Mouse (Mus musculus) neural tube, embryonic 12.5 days (tissue): ENCODE measurements around the gene Rhbdd2. TPM values are rescaled to one million over a fixed set of nuclear protein-coding genes. Genes with fewer than 3 reads are reported as not detected.

ENCODE experiments used
- ATAC-seq: fragments of 200-750 bp; cut with Nextera tagmentation; 2 replicates; pipeline ENCODE4 v1.8.0; 2017; ENCODE audit warnings: low read depth, mild to moderate bottlenecking, moderate TSS enrichment, moderate library complexity; ENCODE audit not compliant: low FRiP score
- H3K27ac ChIP-seq: fragments of 300-500 bp; sonication (generic); 2 replicates; pipeline ENCODE4 v1.5.1; 2016
- H3K27me3 ChIP-seq: fragments of 300-500 bp; sonication (generic); replicated peaks from 2 replicates; pipeline ENCODE4 v1.6.1; 2016; ENCODE audit warnings: mild to moderate bottlenecking
- H3K36me3 ChIP-seq: fragments of 300-500 bp; sonication (generic); 2 replicates; pipeline ENCODE4 v1.6.1; 2016; ENCODE audit warnings: mild to moderate bottlenecking
- H3K4me1 ChIP-seq: fragments of 300-500 bp; sonication (generic); 2 replicates; pipeline ENCODE4 v1.6.1; 2016
- H3K4me2 ChIP-seq: fragments of 300-500 bp; sonication (generic); replicated peaks from 2 replicates; pipeline ENCODE4 v1.6.1; 2016; ENCODE audit warnings: mild to moderate bottlenecking
- H3K4me3 ChIP-seq: fragments of 300-500 bp; sonication (generic); 2 replicates; pipeline ENCODE4 v1.5.1; 2016
- H3K9ac ChIP-seq: fragments of 300-500 bp; sonication (generic); 2 replicates; pipeline ENCODE4 v1.6.1; 2016; ENCODE audit warnings: mild to moderate bottlenecking
- H3K9me3 ChIP-seq: fragments of 300-500 bp; sonication (generic); 2 replicates; pipeline ENCODE4 v1.6.1; 2016; ENCODE audit warnings: mild to moderate bottlenecking
- WGBS: fragments of 180-500 bp; shearing (Covaris S2); methylation state at CpG from one replicate; pipeline ENCODE4 v1.1.7; 2016; 5-methylcytosine and 5-hydroxymethylcytosine counted together
- polyA plus RNA-seq: library from polyadenylated mRNA; unstranded; fragments of >200 nt; fragmentation: Nextera tagmentation; extraction: Ambion mirVana; gene quantifications from 2 replicates; pipeline ENCODE4 v1.2.1, GENCODE M21; 2016

Rhbdd2 gene
- polyA plus RNA-seq, 1 experiment from 2014 or later, result 64.7 TPM

DNA sequence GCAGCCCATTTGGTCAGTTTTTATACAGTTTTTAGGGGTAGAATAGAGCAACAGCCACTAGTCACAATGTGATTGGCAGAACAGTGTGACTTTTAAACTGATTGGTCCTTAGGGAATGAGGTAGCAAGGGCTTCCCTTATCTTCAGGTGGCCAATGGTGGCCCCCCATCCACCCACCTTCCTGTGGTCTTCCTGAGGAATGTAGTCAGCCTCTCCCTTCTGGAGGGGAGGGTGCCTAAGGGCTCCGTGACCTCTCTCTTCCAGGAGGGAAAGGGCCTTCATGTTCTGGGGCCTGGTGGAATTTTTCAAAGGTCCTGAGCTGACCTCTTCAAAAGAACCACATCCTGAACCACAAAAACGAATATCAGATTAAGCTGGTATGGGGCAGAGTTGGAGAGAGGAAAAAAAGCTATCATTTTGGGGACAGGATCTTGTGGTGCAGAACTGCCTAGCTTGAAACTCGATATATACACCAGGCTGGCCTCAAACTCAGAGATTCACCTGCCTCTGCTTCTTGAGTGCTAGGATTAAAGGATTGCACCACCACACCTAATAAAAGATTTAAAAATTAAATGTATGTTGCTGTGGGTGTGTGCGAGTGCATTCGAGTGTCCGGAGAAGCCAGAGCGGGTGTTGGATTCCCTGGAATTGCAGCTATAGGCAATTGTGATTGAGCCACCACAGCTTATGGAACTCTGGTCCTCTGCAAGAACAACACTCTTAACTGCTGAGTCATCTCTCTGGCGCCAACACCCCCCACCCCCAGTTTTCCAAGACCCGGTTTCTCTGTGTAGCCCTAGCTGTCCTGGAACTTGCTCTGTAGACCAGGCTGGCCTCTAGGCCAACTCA lies 16.3 kb downstream of the Rhbdd2 start:
- Histone ChIP-seq H3K9me3 (no peaks in the 10 kb centered on the region), H3K27me3 (no peaks in the 10 kb centered on the region), H3K4me1 (no peaks in the 10 kb centered on the region), H3K36me3 (0 out of 2 replicates have a peak, but pooled peaks cover 2% of the 10 kb centered on the region), H3K4me2 (no peak overlapping the region), H3K9ac (no peak overlapping the region), H3K4me3 (no peak overlapping the region), H3K27ac (no peak overlapping the region)
- no peak for ATAC-seq
- WGBS, result 87% methylated on average over 9 of the region's 9 CpGs

DNA sequence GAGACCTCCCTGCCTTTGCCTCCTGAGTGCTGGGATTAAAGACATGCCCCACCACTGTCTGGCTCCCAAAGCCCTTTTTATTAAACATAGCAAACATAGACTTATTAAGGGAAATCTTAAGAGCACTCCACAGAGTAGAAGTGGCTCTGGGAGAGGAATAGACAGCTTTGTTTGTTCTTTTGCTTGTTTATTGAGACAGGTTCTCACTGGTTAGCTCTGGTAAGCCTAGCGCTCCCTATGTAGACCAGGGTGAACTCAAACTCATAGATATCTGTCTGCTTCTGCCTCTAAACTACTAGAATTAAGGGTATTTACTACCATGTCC lies 16.9 kb downstream of the Rhbdd2 start:
- no peak overlapping the region for H3K4me2 ChIP-seq
- no peaks in the 10 kb centered on the region for H3K9me3 ChIP-seq
- H3K27me3 ChIP-seq, result no peaks in the 10 kb centered on the region
- WGBS, result 96% methylated on average over 1 of the region's 1 CpGs
- no peak overlapping the region for H3K27ac ChIP-seq
- no peak overlapping the region for H3K4me3 ChIP-seq
- H3K4me1 ChIP-seq, result no peaks in the 10 kb centered on the region
- H3K9ac ChIP-seq, result no peak overlapping the region
- no peaks in the 10 kb centered on the region for H3K36me3 ChIP-seq
- no peak for ATAC-seq

DNA sequence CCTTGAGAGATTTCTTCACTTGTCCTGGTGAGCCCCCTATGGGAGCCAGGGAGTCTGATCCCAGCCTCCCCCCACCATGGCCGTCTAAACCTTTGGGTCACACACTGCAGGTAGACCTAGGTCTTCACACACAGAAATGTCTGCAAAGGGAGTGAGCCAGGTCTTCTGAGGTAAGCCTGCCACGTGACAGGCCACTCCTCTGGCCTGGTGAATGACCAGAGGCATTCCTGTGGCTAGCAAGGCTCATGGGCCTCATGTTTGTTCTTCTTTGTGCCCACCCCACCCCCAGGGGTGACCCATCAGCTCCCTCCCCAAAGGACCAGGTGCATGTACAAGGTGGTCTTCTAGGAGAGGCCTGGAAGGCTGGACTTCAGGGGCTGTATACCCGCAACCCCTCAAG lies 19.1 kb downstream of the Rhbdd2 start:
- no peak overlapping the region for H3K9ac ChIP-seq
- WGBS, result 78% methylated on average over 3 of the region's 3 CpGs
- H3K27me3 ChIP-seq, result no peaks in the 10 kb centered on the region
- no peaks in the 10 kb centered on the region for H3K36me3 ChIP-seq
- no peaks in the 10 kb centered on the region for H3K9me3 ChIP-seq
- H3K4me3 ChIP-seq, result no peak overlapping the region
- no peaks in the 10 kb centered on the region for H3K4me1 ChIP-seq
- ATAC-seq, result no peak
- H3K4me2 ChIP-seq, result no peak overlapping the region
- no peak overlapping the region for H3K27ac ChIP-seq

DNA sequence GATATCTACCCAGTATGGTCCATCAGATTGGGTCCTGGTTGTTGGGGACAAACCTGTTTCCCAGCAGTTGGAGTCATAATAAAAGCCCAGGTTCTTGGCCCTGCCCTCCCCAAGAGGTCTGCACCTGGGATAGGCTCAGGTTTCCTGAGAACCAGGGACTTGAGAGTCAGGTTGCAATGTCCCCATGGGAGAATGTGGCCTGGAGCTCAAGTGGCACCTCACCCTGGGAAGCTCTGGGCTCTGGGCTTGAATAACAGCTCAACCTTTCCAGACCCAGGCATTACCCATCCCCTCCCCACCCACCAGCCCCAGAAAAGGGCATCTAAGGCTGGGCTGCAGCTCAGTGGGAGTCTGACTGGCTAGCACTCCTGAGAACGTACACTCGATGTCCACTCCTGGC lies 20.8 kb downstream of the Rhbdd2 start:
- no peak for ATAC-seq
- H3K36me3 ChIP-seq, result no peaks in the 10 kb centered on the region
- no peak overlapping the region for H3K27ac ChIP-seq
- WGBS, result 62% methylated on average over 2 of the region's 2 CpGs
- no peak overlapping the region for H3K4me3 ChIP-seq
- no peak overlapping the region for H3K4me2 ChIP-seq
- no peaks in the 10 kb centered on the region for H3K4me1 ChIP-seq
- H3K9me3 ChIP-seq, result no peaks in the 10 kb centered on the region
- no peak overlapping the region for H3K9ac ChIP-seq
- no peaks in the 10 kb centered on the region for H3K27me3 ChIP-seq

DNA sequence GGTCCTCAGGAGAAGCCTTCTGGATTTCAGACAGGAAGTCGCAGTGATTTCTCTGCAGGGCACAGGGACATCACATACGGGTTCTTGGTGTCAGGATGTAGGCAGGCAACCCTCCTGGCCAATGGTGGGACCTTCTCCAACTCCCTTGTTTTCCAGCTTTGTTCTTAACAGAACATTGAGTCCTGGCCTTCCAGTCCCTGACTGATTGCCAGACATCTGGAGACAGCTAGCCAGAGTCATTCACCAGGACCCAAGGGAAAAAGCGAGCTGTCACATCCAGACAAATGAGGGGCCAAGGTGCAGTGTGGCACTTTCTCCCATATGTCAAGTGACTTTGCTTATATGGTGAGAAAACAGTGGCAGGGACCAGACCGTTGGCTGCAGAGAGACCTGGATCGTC lies 23.6 kb downstream of the Rhbdd2 start:
- no peak overlapping the region for H3K4me2 ChIP-seq
- H3K27ac ChIP-seq, result no peak overlapping the region
- no peak overlapping the region for H3K4me3 ChIP-seq
- no peaks in the 10 kb centered on the region for H3K9me3 ChIP-seq
- no peaks in the 10 kb centered on the region for H3K4me1 ChIP-seq
- WGBS, result 78% methylated on average over 5 of the region's 5 CpGs
- no peaks in the 10 kb centered on the region for H3K36me3 ChIP-seq
- ATAC-seq, result no peak
- no peaks in the 10 kb centered on the region for H3K27me3 ChIP-seq
- H3K9ac ChIP-seq, result no peak overlapping the region

DNA sequence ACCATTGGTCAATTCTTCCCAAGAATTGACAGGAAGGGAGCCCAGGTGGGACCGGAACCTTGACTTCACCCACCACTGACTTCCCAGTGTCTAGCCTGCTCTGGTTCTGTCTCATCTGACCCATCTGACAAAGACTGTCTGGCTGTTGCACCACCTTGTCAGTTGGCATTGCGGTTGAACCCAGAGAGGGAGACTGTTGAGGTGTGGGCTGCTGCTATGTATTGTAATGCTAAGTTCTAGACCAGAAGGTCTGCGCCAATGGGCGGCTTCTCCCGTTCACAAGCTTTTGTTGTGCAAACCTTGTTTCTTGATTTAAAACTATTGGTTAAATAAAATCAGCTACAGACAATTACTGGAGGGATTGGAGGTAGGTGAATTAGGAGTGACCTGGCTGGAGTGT lies 24.7 kb downstream of the Rhbdd2 start:
- no peak overlapping the region for H3K4me3 ChIP-seq
- H3K27ac ChIP-seq, result no peak overlapping the region
- no peak overlapping the region for H3K4me2 ChIP-seq
- no peaks in the 10 kb centered on the region for H3K4me1 ChIP-seq
- no peaks in the 10 kb centered on the region for H3K27me3 ChIP-seq
- no peaks in the 10 kb centered on the region for H3K36me3 ChIP-seq
- H3K9ac ChIP-seq, result no peak overlapping the region
- 76% methylated on average over 5 of the region's 5 CpGs for WGBS
- ATAC-seq, result no peak
- H3K9me3 ChIP-seq, result no peaks in the 10 kb centered on the region

DNA sequence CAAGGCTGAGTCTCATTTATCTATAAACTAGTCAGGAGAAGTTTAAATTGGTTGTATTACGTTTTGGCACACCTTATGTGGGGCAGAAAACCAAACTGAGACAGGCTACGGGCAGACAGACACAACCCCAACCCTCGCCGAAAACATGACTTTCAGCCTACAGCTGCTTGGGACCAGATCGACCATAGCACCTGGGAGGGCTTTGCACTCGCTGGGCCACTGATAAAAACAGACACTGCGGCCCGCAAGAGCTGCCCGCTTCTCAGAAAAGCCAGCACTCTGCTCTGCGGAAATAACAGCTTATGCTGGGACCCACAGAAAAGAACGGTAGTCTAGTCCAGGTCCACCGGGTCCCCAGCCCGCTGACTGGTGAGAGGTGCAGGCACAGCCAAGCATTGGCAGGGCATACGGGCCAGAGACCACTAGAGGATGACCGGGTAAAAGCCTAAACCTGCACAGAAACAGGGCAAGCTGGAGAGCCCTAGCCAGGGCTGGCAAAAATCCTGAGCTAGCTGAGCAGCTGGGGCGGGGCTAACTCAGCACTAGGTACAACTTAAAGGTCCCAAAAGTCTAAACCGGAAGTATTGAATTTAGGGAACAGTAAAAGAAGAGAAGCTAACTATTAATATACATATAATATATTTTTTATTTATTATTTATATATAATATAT lies 25.4 kb downstream of the Rhbdd2 start:
- no peak for ATAC-seq

DNA sequence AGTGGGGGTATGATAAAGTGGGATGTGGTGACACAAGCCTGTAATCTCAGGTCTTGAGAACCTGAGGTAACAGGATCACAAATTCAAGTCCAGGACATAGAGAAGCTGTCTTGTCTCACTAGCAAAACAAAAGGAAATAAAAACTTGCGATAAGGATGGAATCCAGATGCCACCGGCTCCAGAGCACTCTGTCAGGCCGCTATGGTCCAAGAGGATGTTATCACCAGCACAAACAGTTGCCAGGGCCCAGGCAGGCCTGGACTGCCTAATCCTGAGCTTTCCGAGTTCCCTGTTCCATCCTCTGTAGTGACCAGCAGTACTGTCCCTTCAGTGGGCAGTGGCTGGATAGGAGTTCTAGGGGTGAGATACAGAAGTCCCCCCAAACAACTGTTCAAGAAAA lies 27.5 kb downstream of the Rhbdd2 start:
- 86% methylated on average over 4 of the region's 4 CpGs for WGBS
- Histone ChIP-seq H3K9ac (no peak overlapping the region), H3K27ac (no peak overlapping the region), H3K4me3 (no peak overlapping the region), H3K9me3 (no peaks in the 10 kb centered on the region), H3K4me1 (no peaks in the 10 kb centered on the region), H3K4me2 (no peak overlapping the region), H3K27me3 (no peaks in the 10 kb centered on the region), H3K36me3 (no peaks in the 10 kb centered on the region)
- ATAC-seq, result no peak

More for the DNA sequence above, 25.4 kb downstream of the Rhbdd2 start:
- H3K9ac ChIP-seq, result no peak overlapping the region
- H3K9me3 ChIP-seq, result no peaks in the 10 kb centered on the region
- WGBS, result 60% methylated on average over 17 of the region's 17 CpGs
- H3K36me3 ChIP-seq, result no peaks in the 10 kb centered on the region
- no peak overlapping the region for H3K4me2 ChIP-seq
- no peaks in the 10 kb centered on the region for H3K4me1 ChIP-seq
- H3K27ac ChIP-seq, result no peak overlapping the region
- H3K27me3 ChIP-seq, result no peaks in the 10 kb centered on the region
- H3K4me3 ChIP-seq, result no peak overlapping the region

DNA sequence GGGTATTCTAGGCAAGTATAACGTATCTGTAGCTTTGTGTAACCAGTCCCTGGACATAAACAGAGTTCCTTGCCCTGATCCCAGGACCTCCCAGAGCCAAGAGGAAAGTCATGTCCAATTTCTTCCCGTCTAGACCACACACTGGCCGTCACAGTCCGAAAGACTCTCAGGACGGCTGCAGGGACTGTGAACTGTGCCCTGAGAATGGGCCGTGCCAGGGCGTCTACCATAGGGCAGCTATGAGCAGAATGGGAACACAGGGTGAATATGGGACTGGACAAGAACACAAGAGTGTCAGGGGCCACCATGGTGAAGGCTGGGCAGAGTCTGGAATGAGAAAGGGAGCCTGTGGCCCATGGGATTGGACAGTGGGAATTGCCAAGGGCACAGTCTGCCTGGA lies 28.1 kb downstream of the Rhbdd2 start:
- H3K9ac ChIP-seq, result no peak overlapping the region
- no peaks in the 10 kb centered on the region for H3K36me3 ChIP-seq
- no peak for ATAC-seq
- no peaks in the 10 kb centered on the region for H3K9me3 ChIP-seq
- H3K4me1 ChIP-seq, result no peaks in the 10 kb centered on the region
- H3K27ac ChIP-seq, result no peak overlapping the region
- H3K4me2 ChIP-seq, result no peak overlapping the region
- no peak overlapping the region for H3K4me3 ChIP-seq
- H3K27me3 ChIP-seq, result no peaks in the 10 kb centered on the region
- 88% methylated on average over 7 of the region's 7 CpGs for WGBS

DNA sequence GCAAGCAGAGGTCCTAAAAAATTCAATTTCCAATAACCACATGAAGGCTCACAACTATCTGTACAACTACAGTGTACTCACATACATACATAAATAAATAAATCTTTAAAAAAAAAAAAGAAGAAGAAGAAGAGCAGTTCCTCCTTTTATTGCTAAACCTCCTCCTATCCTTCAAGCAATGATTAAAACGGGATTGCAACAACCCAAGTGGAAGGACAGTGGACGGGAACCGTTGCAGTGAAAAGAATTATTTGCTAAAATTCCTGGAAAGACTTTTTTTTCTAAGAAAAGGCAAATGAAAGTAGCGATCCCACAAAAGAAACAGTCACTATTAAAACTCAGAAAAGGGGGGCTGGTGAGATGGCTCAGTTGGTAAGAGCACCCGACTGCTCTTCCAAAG lies 34.5 kb downstream of the Rhbdd2 start:
- Histone ChIP-seq H3K4me1 (no peaks in the 10 kb centered on the region), H3K4me3 (no peak overlapping the region), H3K4me2 (no peak overlapping the region), H3K27me3 (no peaks in the 10 kb centered on the region), H3K27ac (no peak overlapping the region), H3K9me3 (no peaks in the 10 kb centered on the region), H3K9ac (no peak overlapping the region), H3K36me3 (no peaks in the 10 kb centered on the region)
- no peak for ATAC-seq
- 90% methylated on average over 5 of the region's 5 CpGs for WGBS

DNA sequence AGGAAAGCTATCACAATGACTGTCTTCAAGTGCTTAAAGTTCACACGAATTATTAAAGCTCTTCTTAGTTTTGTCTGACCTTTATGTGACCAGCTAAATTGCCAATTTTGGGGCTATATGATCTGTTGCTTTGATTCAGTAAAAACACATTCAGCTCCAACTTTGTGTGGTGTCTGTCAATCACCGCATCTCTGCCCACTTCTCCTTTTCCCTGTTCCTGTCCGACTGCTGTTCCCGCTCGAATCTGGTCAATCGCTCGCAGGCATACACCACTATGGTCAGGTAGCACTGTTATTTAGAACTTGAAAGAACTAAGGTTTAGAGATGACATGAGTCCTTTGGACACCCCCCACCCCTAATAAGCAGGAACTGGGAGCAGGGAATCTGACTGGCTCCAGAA lies 35.7 kb downstream of the Rhbdd2 start:
- H3K9ac ChIP-seq, result no peak overlapping the region
- no peaks in the 10 kb centered on the region for H3K9me3 ChIP-seq

DNA sequence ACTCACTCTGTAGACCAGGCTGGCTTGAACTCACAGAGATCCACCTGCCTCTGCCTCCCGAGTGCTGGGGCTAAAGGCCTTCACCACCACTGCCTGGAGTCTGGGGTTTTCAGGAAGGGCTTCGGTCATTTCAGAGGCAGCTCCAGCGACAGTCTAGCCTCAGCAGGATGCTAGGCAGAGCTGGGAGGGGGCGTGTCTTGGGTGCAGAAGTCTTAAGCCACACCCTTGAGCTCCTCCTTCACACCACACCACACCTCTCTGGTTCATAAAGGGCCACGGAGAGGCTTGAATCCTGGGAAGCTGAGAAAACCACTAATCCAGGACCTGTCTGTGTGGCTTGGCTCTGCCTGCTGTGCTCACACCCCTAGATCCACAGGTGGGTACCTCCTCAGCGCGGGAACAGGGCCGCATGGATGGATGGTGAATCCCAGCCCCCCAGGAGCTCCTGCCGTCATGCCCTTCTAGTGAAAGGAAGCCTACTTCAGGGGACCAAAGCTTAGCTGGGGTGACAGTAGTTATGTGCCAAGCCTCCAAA lies 37.4 kb downstream of the Rhbdd2 start, which contains the start of gene Por:
Gene Por, plus strand, starts transcription at position 293 of the 535 bp plus-strand sequence.
- WGBS, result 24% methylated on average over 9 of the region's 9 CpGs
- Histone ChIP-seq H3K4me2 (no peak within 1 kb of the TSS), H3K9ac (no peak within 1 kb of the TSS), H3K4me3 (no peak within 1 kb of the TSS), H3K36me3 (no peaks in the 10 kb centered on the region), H3K27ac (no peak within 1 kb of the TSS), H3K9me3 (no peaks in the 10 kb centered on the region), H3K4me1 (peaks cover 17% of the 10 kb centered on the region), H3K27me3 (no peaks in the 10 kb centered on the region)
- no peak for ATAC-seq

More for the DNA sequence above, 35.7 kb downstream of the Rhbdd2 start:
- Histone ChIP-seq H3K27ac (no peak overlapping the region), H3K4me1 (peaks cover 4% of the 10 kb centered on the region), H3K27me3 (no peaks in the 10 kb centered on the region), H3K4me3 (no peak overlapping the region), H3K4me2 (no peak overlapping the region), H3K36me3 (no peaks in the 10 kb centered on the region)
- 85% methylated on average over 7 of the region's 7 CpGs for WGBS
- ATAC-seq, result no peak
